Mouse (Mus musculus): Measurements from ENCODE around the gene Gm20388. TPM values are rescaled to one million over a fixed set of nuclear protein-coding genes. Genes with fewer than 3 reads are reported as not detected.

Gene Gm20388
- polyA plus RNA-seq, 1 experiment from 2014 or later = not detected

DNA sequence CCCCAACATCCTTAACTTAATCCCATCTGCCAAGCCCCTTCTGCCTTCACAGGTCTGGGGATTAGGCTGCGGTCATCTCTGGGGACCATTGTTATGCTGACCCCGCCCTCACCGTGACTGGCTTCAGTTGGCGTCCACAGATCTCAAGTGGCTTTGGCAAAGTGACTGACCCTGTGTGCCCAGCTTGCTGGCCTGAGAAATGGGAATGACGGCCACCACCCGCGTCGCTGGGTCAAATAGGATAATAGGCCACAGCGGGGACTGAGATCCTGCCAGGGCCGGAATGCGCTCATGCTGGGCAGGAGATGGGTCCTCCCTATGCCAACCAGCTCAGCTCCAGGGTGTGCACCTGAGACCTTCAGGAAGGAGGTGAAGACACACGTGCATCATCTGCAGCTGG is 128.1 kb downstream of the Gm20388 start:
- Histone ChIP-seq H3K4me3 (ENCODE audit: low read depth, low read length) (no peak overlapping the region), H3K27me3 (replicated peaks; ENCODE audit: control insufficient read depth, insufficient read depth, low read length) (no peaks in the 10 kb centered on the region), H3K9me3 (ENCODE audit: control insufficient read depth) (no peaks in the 10 kb centered on the region), H3K27ac (ENCODE audit: low read depth, low read length) (no peak overlapping the region), H3K4me2 (replicated peaks; ENCODE audit: low read depth) (no peak overlapping the region), H3K9ac (ENCODE audit: low read depth, low read length) (no peak overlapping the region), H3K4me1 (replicated peaks; ENCODE audit: control insufficient read depth, insufficient read depth, low read length) (peaks cover 4% of the 10 kb centered on the region), H3K36me3 (ENCODE audit: control insufficient read depth, insufficient read depth) (no peaks in the 10 kb centered on the region)
- no peak for ATAC-seq
- no peak for TF ChIP-seq CTCF (IDR thresholded peaks at IDR 0.05; ENCODE audit: low read depth)
- 92% methylated on average over 12 of the region's 12 CpGs for WGBS

DNA sequence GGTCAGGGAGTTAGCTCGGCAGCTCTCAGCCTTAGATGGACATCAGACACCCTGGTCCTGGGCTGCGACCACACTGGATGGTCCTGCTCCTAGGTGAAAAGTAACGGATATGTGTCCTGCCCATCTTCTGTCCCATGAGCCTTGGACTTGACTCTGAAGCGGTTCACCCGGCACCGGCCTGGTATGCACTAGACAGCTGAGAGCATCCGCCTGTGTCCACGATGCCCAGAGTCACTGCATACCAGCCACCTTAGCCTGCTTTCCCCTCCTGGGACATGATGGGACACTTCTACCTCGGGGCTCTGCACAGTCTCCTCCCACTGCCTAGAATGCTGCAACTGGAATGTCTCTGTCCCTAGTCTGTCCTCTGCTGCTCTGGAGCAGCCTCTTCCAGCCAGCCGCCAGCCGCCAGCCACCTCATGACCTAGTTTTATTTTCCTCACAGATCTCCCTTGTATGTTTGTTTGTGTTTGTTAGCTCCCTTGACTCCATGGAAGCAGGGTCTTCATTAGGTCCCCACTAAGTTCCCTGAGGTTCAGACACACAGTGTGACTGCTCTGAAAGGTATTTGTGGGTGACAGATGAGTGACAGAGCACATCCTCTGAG is 128.8 kb downstream of the Gm20388 start:
- no peak for TF ChIP-seq CTCF (IDR thresholded peaks at IDR 0.05; ENCODE audit: low read depth)
- ATAC-seq = no peak
- Histone ChIP-seq H3K4me2 (replicated peaks; ENCODE audit: low read depth) (no peak overlapping the region), H3K9me3 (ENCODE audit: control insufficient read depth) (no peaks in the 10 kb centered on the region), H3K27ac (ENCODE audit: low read depth, low read length) (no peak overlapping the region), H3K4me1 (replicated peaks; ENCODE audit: control insufficient read depth, insufficient read depth, low read length) (peaks cover 4% of the 10 kb centered on the region), H3K4me3 (ENCODE audit: low read depth, low read length) (no peak overlapping the region), H3K27me3 (replicated peaks; ENCODE audit: control insufficient read depth, insufficient read depth, low read length) (no peaks in the 10 kb centered on the region), H3K36me3 (ENCODE audit: control insufficient read depth, insufficient read depth) (no peaks in the 10 kb centered on the region), H3K9ac (ENCODE audit: low read depth, low read length) (no peak overlapping the region)
- 80% methylated on average over 11 of the region's 11 CpGs for WGBS

DNA sequence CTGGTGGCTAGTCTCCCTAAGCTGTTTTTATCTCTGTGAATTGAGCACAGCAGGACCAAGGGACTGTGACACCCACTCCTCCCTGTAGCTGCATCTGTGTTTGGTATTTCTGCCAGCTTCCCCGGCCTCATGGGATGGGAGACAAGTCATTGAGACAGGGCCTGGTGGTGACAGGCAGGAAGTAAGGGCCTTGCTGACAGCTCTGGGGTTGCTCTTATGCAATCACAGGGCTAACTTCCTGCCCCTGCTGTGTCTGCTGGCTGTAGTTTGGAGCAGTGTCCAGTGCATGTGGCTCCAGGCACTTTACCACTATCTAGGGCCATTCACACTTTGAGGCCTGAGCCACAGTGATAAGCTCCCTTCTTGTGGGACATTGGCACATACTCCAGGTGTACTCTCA is 130.2 kb downstream of the Gm20388 start:
- Histone ChIP-seq H3K4me1 (replicated peaks; ENCODE audit: control insufficient read depth, insufficient read depth, low read length) (peaks cover 4% of the 10 kb centered on the region), H3K9ac (ENCODE audit: low read depth, low read length) (no peak overlapping the region), H3K36me3 (ENCODE audit: control insufficient read depth, insufficient read depth) (no peaks in the 10 kb centered on the region), H3K4me2 (replicated peaks; ENCODE audit: low read depth) (no peak overlapping the region), H3K27ac (ENCODE audit: low read depth, low read length) (no peak overlapping the region), H3K27me3 (replicated peaks; ENCODE audit: control insufficient read depth, insufficient read depth, low read length) (no peaks in the 10 kb centered on the region), H3K4me3 (ENCODE audit: low read depth, low read length) (no peak overlapping the region), H3K9me3 (ENCODE audit: control insufficient read depth) (no peaks in the 10 kb centered on the region)
- 61% methylated on average over 1 of the region's 1 CpGs for WGBS
- TF ChIP-seq CTCF (IDR thresholded peaks at IDR 0.05; ENCODE audit: low read depth) = no peak
- no peak for ATAC-seq

DNA sequence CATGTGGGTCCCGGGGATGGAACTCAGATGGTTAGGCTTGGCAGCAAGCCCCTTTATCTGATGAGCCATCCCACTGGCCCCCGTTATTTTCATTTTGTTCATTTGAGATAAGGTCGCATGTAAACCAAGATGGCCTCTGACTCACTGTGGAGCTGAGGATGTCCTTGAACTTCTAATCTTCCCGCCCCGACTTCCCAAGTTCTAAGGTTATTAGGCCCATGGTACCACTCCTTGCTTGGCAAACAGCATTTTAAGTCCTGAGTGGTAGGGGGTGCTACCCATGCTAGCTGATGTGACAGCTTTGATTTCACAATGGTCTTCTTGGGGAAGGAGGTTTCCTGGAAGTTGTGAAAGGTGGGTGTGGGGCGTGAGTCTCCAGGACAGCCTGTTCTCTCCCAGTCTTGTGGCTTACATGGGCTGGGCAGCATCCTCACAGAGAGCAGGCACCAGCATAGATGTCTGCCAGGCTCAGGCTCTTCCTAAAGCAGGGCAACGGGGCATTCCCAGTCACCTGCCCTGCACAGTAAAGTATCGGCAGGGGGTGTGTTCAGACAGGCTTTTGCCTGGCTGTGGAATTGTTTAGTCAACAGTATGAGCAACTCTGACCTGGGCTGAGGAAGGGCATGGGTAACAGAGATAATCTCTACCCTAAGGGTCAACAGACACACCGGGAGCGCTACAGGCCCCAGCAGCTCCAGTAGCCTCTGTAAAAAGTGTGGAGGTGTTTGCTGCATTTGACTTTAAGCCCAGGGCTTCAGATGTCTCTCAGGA is 132.1 kb downstream of the Gm20388 start:
- H3K4me1 ChIP-seq (replicated peaks; ENCODE audit: control insufficient read depth, insufficient read depth, low read length) = no peaks in the 10 kb centered on the region
- 58% methylated on average over 10 of the region's 10 CpGs for WGBS
- no peak for ATAC-seq
- TF ChIP-seq CTCF (IDR thresholded peaks at IDR 0.05; ENCODE audit: low read depth) = no peak
- H3K27me3 ChIP-seq (replicated peaks; ENCODE audit: control insufficient read depth, insufficient read depth, low read length) = no peaks in the 10 kb centered on the region
- no peak overlapping the region for H3K4me3 ChIP-seq (ENCODE audit: low read depth, low read length)
- no peak overlapping the region for H3K27ac ChIP-seq (ENCODE audit: low read depth, low read length)
- H3K36me3 ChIP-seq (ENCODE audit: control insufficient read depth, insufficient read depth) = no peaks in the 10 kb centered on the region
- no peaks in the 10 kb centered on the region for H3K9me3 ChIP-seq (ENCODE audit: control insufficient read depth)
- no peak overlapping the region for H3K9ac ChIP-seq (ENCODE audit: low read depth, low read length)
- H3K4me2 ChIP-seq (replicated peaks; ENCODE audit: low read depth) = no peak overlapping the region

DNA sequence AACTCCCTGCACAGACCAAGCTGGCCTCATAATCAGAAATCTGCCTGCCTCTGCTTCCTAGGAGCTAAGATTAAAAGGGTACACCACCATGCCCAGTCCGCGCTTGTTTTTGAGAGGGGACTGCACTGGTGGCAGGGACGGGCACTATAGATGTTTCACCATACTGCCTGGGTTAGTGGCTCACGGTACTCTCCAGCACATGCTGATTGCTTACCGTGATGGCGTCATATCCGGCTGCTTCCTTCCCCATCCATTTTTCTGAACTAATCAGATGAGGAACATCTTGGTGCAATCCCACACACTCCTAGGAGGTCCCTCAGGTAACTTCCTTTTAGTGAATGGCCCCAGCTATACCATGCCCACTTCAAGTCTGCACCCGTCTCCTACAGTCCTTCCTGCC is 134.3 kb downstream of the Gm20388 start:
- H3K4me1 ChIP-seq (replicated peaks; ENCODE audit: control insufficient read depth, insufficient read depth, low read length) = no peaks in the 10 kb centered on the region
- no peak for TF ChIP-seq CTCF (IDR thresholded peaks at IDR 0.05; ENCODE audit: low read depth)
- no peak for ATAC-seq
- H3K9ac ChIP-seq (ENCODE audit: low read depth, low read length) = no peak overlapping the region
- no peak overlapping the region for H3K4me2 ChIP-seq (replicated peaks; ENCODE audit: low read depth)
- H3K27me3 ChIP-seq (replicated peaks; ENCODE audit: control insufficient read depth, insufficient read depth, low read length) = no peaks in the 10 kb centered on the region
- no peaks in the 10 kb centered on the region for H3K9me3 ChIP-seq (ENCODE audit: control insufficient read depth)
- no peaks in the 10 kb centered on the region for H3K36me3 ChIP-seq (ENCODE audit: control insufficient read depth, insufficient read depth)
- WGBS = 93% methylated on average over 8 of the region's 8 CpGs
- H3K27ac ChIP-seq (ENCODE audit: low read depth, low read length) = no peak overlapping the region
- no peak overlapping the region for H3K4me3 ChIP-seq (ENCODE audit: low read depth, low read length)

DNA sequence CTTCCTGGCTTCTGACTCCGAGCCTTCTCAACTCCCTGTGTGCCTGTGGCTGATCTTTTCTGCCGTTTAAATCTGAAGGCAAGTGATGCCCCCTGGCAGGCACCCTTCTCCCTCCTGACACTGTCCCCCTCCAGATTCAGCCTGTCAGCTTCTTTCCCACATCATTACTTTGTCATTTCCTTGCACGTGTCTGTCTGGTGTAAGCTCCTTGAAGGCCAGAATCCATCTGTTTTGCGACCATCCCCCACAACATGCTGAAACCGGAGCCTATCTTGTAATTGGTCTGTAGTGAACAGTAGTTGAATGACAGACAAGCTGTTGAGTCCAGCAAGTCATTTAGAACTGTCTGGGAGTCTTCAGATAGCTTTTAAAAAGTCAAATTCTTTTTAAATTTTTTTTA is 134.8 kb downstream of the Gm20388 start:
- Histone ChIP-seq H3K4me3 (ENCODE audit: low read depth, low read length) (no peak overlapping the region), H3K4me1 (replicated peaks; ENCODE audit: control insufficient read depth, insufficient read depth, low read length) (no peaks in the 10 kb centered on the region), H3K9ac (ENCODE audit: low read depth, low read length) (no peak overlapping the region), H3K27me3 (replicated peaks; ENCODE audit: control insufficient read depth, insufficient read depth, low read length) (no peaks in the 10 kb centered on the region), H3K9me3 (ENCODE audit: control insufficient read depth) (no peaks in the 10 kb centered on the region), H3K36me3 (ENCODE audit: control insufficient read depth, insufficient read depth) (no peaks in the 10 kb centered on the region), H3K27ac (ENCODE audit: low read depth, low read length) (no peak overlapping the region), H3K4me2 (replicated peaks; ENCODE audit: low read depth) (no peak overlapping the region)
- no peak for TF ChIP-seq CTCF (IDR thresholded peaks at IDR 0.05; ENCODE audit: low read depth)
- 70% methylated on average over 5 of the region's 5 CpGs for WGBS
- no peak for ATAC-seq
